ENCODE assay signal across 18 mouse cellular contexts in genomic region chr15:82213222-82213621, GRCm38 (mm10). TPM values are rescaled to one million over a fixed set of nuclear protein-coding genes. Genes with fewer than 3 reads are reported as not detected.
DNase-seq lines count a peak whose midpoint lies in the region; ATAC-seq lines count a peak whose summit lies in the region.
"Had no signal": no experiment of that assay in that cellular context is flagged by ENCODE, and none has a peak within 500 bp of the region (broad histone marks: within the 10 kb centered on the region; RNA-seq: fewer than 3 reads in every experiment).

No protein-coding gene starts in this region.

- peak overlapping the region; percentile 71; the same call in 1 of the 2 replicates for H3K4me2 ChIP-seq in heart, embryonic 13.5 days
- H3K4me2 ChIP-seq in neural tube, embryonic 13.5 days, result peak overlapping the region; percentile 65; the same call in 1 of the 2 replicates

- H3K9me3 ChIP-seq in heart, embryonic 13.5 days, result no peaks in the 10 kb centered on the region
- no peaks in the 10 kb centered on the region for H3K9me3 ChIP-seq in neural tube, embryonic 13.5 days
- H3K9me3 ChIP-seq in embryonic facial prominence, embryonic 10.5 days, result no peaks in the 10 kb centered on the region
- H3K9me3 ChIP-seq: liver, embryonic 13.5 days; midbrain, embryonic 15.5 days; neural tube, embryonic 12.5 days had no signal

- no peaks in the 10 kb centered on the region for H3K36me3 ChIP-seq in heart, embryonic 13.5 days
- no peaks in the 10 kb centered on the region for H3K36me3 ChIP-seq in neural tube, embryonic 13.5 days
- no peaks in the 10 kb centered on the region for H3K36me3 ChIP-seq in embryonic facial prominence, embryonic 10.5 days (replicated peaks)
- H3K36me3 ChIP-seq: liver, embryonic 13.5 days; midbrain, embryonic 15.5 days; neural tube, embryonic 12.5 days had no signal

- peaks cover 39% of the 10 kb centered on the region for H3K4me1 ChIP-seq in heart, embryonic 13.5 days
- H3K4me1 ChIP-seq in neural tube, embryonic 13.5 days (replicated peaks), result peaks cover 34% of the 10 kb centered on the region
- peaks cover 59% of the 10 kb centered on the region for H3K4me1 ChIP-seq in embryonic facial prominence, embryonic 10.5 days

- peak overlapping the region; percentile 55; the same call in 1 of the 2 replicates for H3K4me3 ChIP-seq in heart, embryonic 13.5 days
- H3K4me3 ChIP-seq in neural tube, embryonic 13.5 days, result no peak overlapping the region
- peak overlapping the region; percentile 61 for H3K4me3 ChIP-seq in embryonic facial prominence, embryonic 10.5 days

- no peak for ATAC-seq in heart, embryonic 13.5 days (ENCODE audit: extremely low read depth, insufficient number of reproducible peaks, low FRiP score, low TSS enrichment)
- ATAC-seq in neural tube, embryonic 13.5 days (ENCODE audit: low read depth), result no peak
- ATAC-seq: activated CD4-positive, CD25-positive, alpha-beta regulatory T cell, adult 4 months had no signal

- H3K9ac ChIP-seq in heart, embryonic 13.5 days, result no peak overlapping the region
- no peak overlapping the region for H3K9ac ChIP-seq in neural tube, embryonic 13.5 days
- H3K9ac ChIP-seq: liver, embryonic 13.5 days had no signal

- 9% methylated on average over 4 of the region's 4 CpGs for WGBS in heart, embryonic 13.5 days
- 4% methylated on average over 4 of the region's 4 CpGs for WGBS in neural tube, embryonic 13.5 days
- 6% methylated on average over 4 of the region's 4 CpGs for WGBS in embryonic facial prominence, embryonic 10.5 days

- intact Hi-C loops in heart, postnatal 25 days (cut with DNase I), result no loop called here

- no peak for DNase-seq in heart, postnatal 25 days (ENCODE audit: low spot score)
- DNase-seq in neural tube, embryonic 10.5 days (ENCODE audit: extremely low spot score, low spot score), result no peak
- no peak for DNase-seq in embryonic facial prominence, embryonic 10.5 days (ENCODE audit: low spot score)
- DNase-seq in testis, postnatal 14 days (ENCODE audit: low spot score), result peak; percentile 51
- no peak for DNase-seq in urinary bladder, adult 18-20 months (ENCODE audit: low spot score in 2 of 2)
- DNase-seq in adrenal gland, postnatal 10 days, result no peak
- DNase-seq: heart, postnatal 10 days; kidney, postnatal 25 days; liver, embryonic 13.5 days; lung, postnatal 14 days had no signal

- no peak overlapping the region for H3K27ac ChIP-seq in heart, embryonic 13.5 days (replicated peaks)
- no peak overlapping the region for H3K27ac ChIP-seq in neural tube, embryonic 13.5 days (replicated peaks)
- H3K27ac ChIP-seq in embryonic facial prominence, embryonic 10.5 days (replicated peaks), result no peak overlapping the region
- H3K27ac ChIP-seq: liver, embryonic 13.5 days; midbrain, embryonic 15.5 days; neural tube, embryonic 12.5 days had no signal

- peaks cover 99% of the 10 kb centered on the region for H3K27me3 ChIP-seq in heart, embryonic 13.5 days (replicated peaks)
- peaks cover 91% of the 10 kb centered on the region for H3K27me3 ChIP-seq in neural tube, embryonic 13.5 days
- H3K27me3 ChIP-seq in embryonic facial prominence, embryonic 10.5 days (replicated peaks; ENCODE audit: low read depth, poor library complexity, severe bottlenecking), result peaks cover 97% of the 10 kb centered on the region

RNA-seq across cellular contexts. Expression of gene Shisa8, which starts 0.6 kb away (rescaled TPM):
- 0.17 and 0.21 TPM in 2 replicates for polyA plus RNA-seq in heart, embryonic 13.5 days (2015; fragmentation: Nextera tagmentation; extraction: Ambion mirVana)
- total RNA-seq in heart, postnatal 25 days (2021), result under 1 TPM; 0.13 to 0.20 TPM
- 0.72 and 0.82 TPM in 2 replicates for polyA plus RNA-seq in neural tube, embryonic 13.5 days (2015; fragmentation: Nextera tagmentation; extraction: Ambion mirVana)
- polyA plus RNA-seq in embryonic facial prominence, embryonic 10.5 days (2016; fragmentation: Nextera tagmentation; extraction: Ambion mirVana), result 0.35 and 0.38 TPM in 2 replicates
- total RNA-seq in adrenal gland, postnatal 10 days (2021), result under 1 TPM; 0.12 to 0.45 TPM
- total RNA-seq: granulocyte monocyte progenitor cell, adult 5-6 weeks had no signal
- polyA plus RNA-seq: activated CD4-positive, CD25-positive, alpha-beta regulatory T cell, adult 4 months had no signal

RNA-seq across cellular contexts. Expression of gene Tnfrsf13c, which starts 10.9 kb away (rescaled TPM):
- 0.15 TPM in 1 of 2 replicates, not detected in the other for polyA plus RNA-seq in heart, embryonic 13.5 days (2015; fragmentation: Nextera tagmentation; extraction: Ambion mirVana)
- total RNA-seq in heart, postnatal 25 days (2021), result under 1 TPM in 1 of 2 experiments, not detected in 1; 0.36 TPM
- 0.13 and 0.66 TPM in 2 replicates for polyA plus RNA-seq in neural tube, embryonic 13.5 days (2015; fragmentation: Nextera tagmentation; extraction: Ambion mirVana)
- 0.10 and 0.75 TPM in 2 replicates for polyA plus RNA-seq in embryonic facial prominence, embryonic 10.5 days (2016; fragmentation: Nextera tagmentation; extraction: Ambion mirVana)
- 1 to 10 TPM; 2.1 to 2.7 TPM for total RNA-seq in adrenal gland, postnatal 10 days (2021)

RNA-seq across cellular contexts. Expression of gene Cenpm, which starts 31.3 kb away (rescaled TPM):
- polyA plus RNA-seq in heart, embryonic 13.5 days (2015; fragmentation: Nextera tagmentation; extraction: Ambion mirVana), result 61.5 and 71.1 TPM in 2 replicates
- under 1 TPM; 0.36 to 0.78 TPM for total RNA-seq in heart, postnatal 25 days (2021)
- 15.2 and 16.5 TPM in 2 replicates for polyA plus RNA-seq in neural tube, embryonic 13.5 days (2015; fragmentation: Nextera tagmentation; extraction: Ambion mirVana)
- 81.5 and 82.5 TPM in 2 replicates for polyA plus RNA-seq in embryonic facial prominence, embryonic 10.5 days (2016; fragmentation: Nextera tagmentation; extraction: Ambion mirVana)
- total RNA-seq in adrenal gland, postnatal 10 days (2021), result 10 to 100 TPM; 11.7 to 12.0 TPM

RNA-seq across cellular contexts. Expression of gene 1500009C09Rik, which starts 39.0 kb away (rescaled TPM):
- polyA plus RNA-seq in heart, embryonic 13.5 days (2015; fragmentation: Nextera tagmentation; extraction: Ambion mirVana), result 0.09 TPM in 1 of 2 replicates, not detected in the other
- not detected for total RNA-seq in heart, postnatal 25 days (2021)
- polyA plus RNA-seq in neural tube, embryonic 13.5 days (2015; fragmentation: Nextera tagmentation; extraction: Ambion mirVana), result 7.8 and 7.9 TPM in 2 replicates
- polyA plus RNA-seq in embryonic facial prominence, embryonic 10.5 days (2016; fragmentation: Nextera tagmentation; extraction: Ambion mirVana), result not detected in 2 replicates
- under 1 TPM; 0.27 to 1.00 TPM for total RNA-seq in adrenal gland, postnatal 10 days (2021)
- total RNA-seq: granulocyte monocyte progenitor cell, adult 5-6 weeks; heart, postnatal 10 days had no signal
- polyA plus RNA-seq: activated CD4-positive, CD25-positive, alpha-beta regulatory T cell, adult 4 months; intestine, embryonic 14.5 days; liver, embryonic 13.5 days; thymus, postnatal 0 days had no signal
